Mouse (Mus musculus) CH12.LX (cell line): ENCODE measurements at regions not wholly inside any gene's neighbourhood (a gene's known extent, or its start where the extent isn't known, plus 50 kb on each side); places are given as distances from the start of the nearest gene placed in this dataset.

Experiments
- DNase-seq: peaks from one replicate; pipeline ENCODE4 v3.0.0-alpha.2; 2013; ENCODE audit errors: extremely low read depth
- H3K27ac ChIP-seq: 2 replicates; pipeline ENCODE4 v1.5.1; 2012; ENCODE audit warnings: low read depth, mild to moderate bottlenecking, control low read depth, moderate library complexity; ENCODE audit not compliant: insufficient read depth
- H3K27me3 ChIP-seq: replicated peaks from 2 replicates; pipeline ENCODE3; 2012; ENCODE audit warnings: inconsistent platforms
- H3K36me3 ChIP-seq, 2 experiments: replicated peaks in 1 of 2; 2 replicates each; pipeline versions ENCODE3 to v1.6.1; 2012; ENCODE audit warnings: inconsistent platforms in 1 of 2, low read length in 1 of 2, mild to moderate bottlenecking in 1 of 2, mixed read lengths in 1 of 2, moderate library complexity in 1 of 2; ENCODE audit not compliant: control insufficient read depth in 1 of 2, insufficient read depth in 1 of 2
- H3K4me1 ChIP-seq, 2 experiments: 2 replicates each; pipeline ENCODE4 v1.6.1; 2012; ENCODE audit warnings: inconsistent platforms in 1 of 2, moderate library complexity in 1 of 2; ENCODE audit not compliant: insufficient read depth in 2 of 2, control insufficient read depth in 1 of 2
- H3K4me2 ChIP-seq: 2 replicates; pipeline ENCODE4 v1.6.1; 2012; ENCODE audit warnings: low read depth, mild to moderate bottlenecking, control low read depth; ENCODE audit not compliant: poor library complexity, insufficient read depth, severe bottlenecking
- H3K4me3 ChIP-seq, 3 experiments: fragments of 150-350 bp in 1 of 3; sonication (generic) in 1 of 3; replicated peaks in 1 of 3; 2 replicates each; pipeline versions ENCODE3 to v1.5.1; 2011 to 2012; ENCODE audit warnings: low read depth in 2 of 3, low read length in 2 of 3, mild to moderate bottlenecking in 2 of 3, moderate library complexity in 2 of 3, control low read depth in 1 of 3, improper control_type of control experiment in 1 of 3, inconsistent platforms in 1 of 3, mixed read lengths in 1 of 3; ENCODE audit not compliant: poor library complexity in 1 of 3
- H3K79me2 ChIP-seq: replicated peaks from 2 replicates; pipeline ENCODE4 v1.6.1; 2012; ENCODE audit warnings: mild to moderate bottlenecking, moderate library complexity; ENCODE audit not compliant: control insufficient read depth, poor library complexity, insufficient read depth, severe bottlenecking; ENCODE audit errors: extremely low read depth
- H3K9ac ChIP-seq: 2 replicates; pipeline ENCODE4 v1.6.1; 2012; ENCODE audit warnings: low read depth, mild to moderate bottlenecking, control low read depth, moderate library complexity; ENCODE audit not compliant: insufficient read depth
- H3K9me3 ChIP-seq: replicated peaks from 2 replicates; pipeline ENCODE3; 2012; ENCODE audit warnings: low read length, inconsistent platforms, mixed read lengths
- E2F4 ChIP-seq: IDR thresholded peaks from 2 replicates; pipeline ENCODE4 v1.6.1; 2011; ENCODE audit warnings: low read depth, low read length, improper control_type of control experiment; ENCODE audit not compliant: insufficient replicate concordance
- EP300 ChIP-seq: IDR thresholded peaks from 2 replicates; pipeline ENCODE4 v1.6.1; 2011; ENCODE audit warnings: low read length, improper control_type of control experiment
- JUND ChIP-seq: conservative IDR thresholded peaks from 2 replicates; pipeline ENCODE4 v1.6.1; 2011; ENCODE audit warnings: low read depth, low read length, improper control_type of control experiment
- KAT2A ChIP-seq: IDR thresholded peaks from 2 replicates; pipeline ENCODE4 v1.6.1; 2012; ENCODE audit warnings: low read length, improper control_type of control experiment, inconsistent platforms; ENCODE audit not compliant: insufficient replicate concordance
- MYC ChIP-seq: IDR thresholded peaks from 2 replicates; pipeline ENCODE4 v1.6.1; 2011; ENCODE audit warnings: low read depth, mild to moderate bottlenecking, improper control_type of control experiment, low read length
- NRF1 ChIP-seq: IDR thresholded peaks from 2 replicates; pipeline ENCODE4 v1.6.1; 2014; ENCODE audit warnings: low read depth, mild to moderate bottlenecking, inconsistent platforms, low read length, improper control_type of control experiment, moderate library complexity
- TBP ChIP-seq: conservative IDR thresholded peaks from 2 replicates; pipeline ENCODE4 v1.6.1; 2011; ENCODE audit warnings: low read depth, low read length, improper control_type of control experiment
- ZC3H11A ChIP-seq: IDR thresholded peaks from 2 replicates; pipeline ENCODE4 v1.6.1; 2012; ENCODE audit warnings: low read depth, mild to moderate bottlenecking, inconsistent platforms, low read length, improper control_type of control experiment
- ZNF384 ChIP-seq: IDR thresholded peaks from 2 replicates; pipeline ENCODE4 v1.6.1; 2012; ENCODE audit warnings: low read depth, low read length, improper control_type of control experiment, inconsistent platforms
- dilution Hi-C: fragments of 300-500 bp; cut with MboI; formaldehyde crosslinking; loops from 2 replicates; pipeline ENCODE4 v1.14.3; 2020; ENCODE audit warnings: low sequenced_read_pairs; ENCODE audit not compliant: extremely low pct_unique_long_range_greater_than_20kb, extremely low pct_ligation_motif_present
- in situ Hi-C: fragments of 300-500 bp; cut with MboI; formaldehyde crosslinking; loops from 3 replicates; pipeline ENCODE4 v1.14.3; 2019; ENCODE audit warnings: low sequenced_read_pairs, low pct_ligation_motif_present, low pct_unique_long_range_greater_than_20kb, mixed read lengths

DNA sequence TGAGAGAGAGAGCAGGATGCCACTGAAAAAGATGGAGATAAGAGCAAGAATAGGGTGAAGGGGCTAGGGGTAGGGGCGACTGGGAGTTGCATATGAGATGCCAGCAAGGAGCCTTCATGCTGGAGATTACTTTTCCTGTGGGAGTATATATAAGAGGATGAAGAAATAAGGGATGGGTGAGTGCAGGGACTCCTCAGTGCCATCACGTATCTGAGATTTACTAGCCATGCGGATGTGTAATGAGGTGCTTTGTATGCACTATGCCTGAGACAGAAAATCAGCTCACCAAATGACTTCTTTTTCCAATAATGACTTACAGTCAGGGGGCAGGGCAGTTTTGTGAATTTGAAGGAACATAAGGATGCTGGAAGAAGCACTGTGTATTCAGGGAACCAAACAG, 302.7 kb upstream of the Nova1 start:
- H3K27me3 ChIP-seq: no peaks in the 10 kb centered on the region
- TF ChIP-seq EP300 (no peak), TBP (no peak), KAT2A (no peak)
- no peaks in the 10 kb centered on the region for H3K4me1 ChIP-seq
- H3K4me3 ChIP-seq: no peak overlapping the region
- no peak for DNase-seq
- no peaks in the 10 kb centered on the region for H3K9me3 ChIP-seq
- no peaks in the 10 kb centered on the region for H3K36me3 ChIP-seq
- in situ Hi-C loops (no loop called here), dilution Hi-C loops (no loop called here)
- no peak overlapping the region for H3K9ac ChIP-seq
- no peaks in the 10 kb centered on the region for H3K79me2 ChIP-seq
- H3K27ac ChIP-seq: no peak overlapping the region
- no peak overlapping the region for H3K4me2 ChIP-seq

DNA sequence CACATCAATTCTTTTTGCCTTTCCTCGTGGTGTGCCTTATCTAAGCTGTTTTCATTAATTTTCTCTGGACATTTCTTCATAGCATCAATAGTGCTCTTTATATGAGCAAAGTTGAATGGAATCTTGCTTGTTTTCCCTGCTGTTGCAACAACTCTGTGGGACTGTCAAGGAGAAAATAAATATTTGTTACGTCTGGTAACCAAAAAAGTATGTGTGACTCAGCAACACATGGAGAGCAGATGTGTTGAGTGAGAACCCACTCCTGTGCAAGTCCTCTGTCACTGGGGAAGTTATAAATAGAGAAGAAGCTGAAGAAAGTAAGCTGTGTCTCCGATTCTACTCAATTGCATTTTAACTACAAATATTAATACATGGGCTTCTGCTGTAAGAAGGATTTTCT, 298.8 kb upstream of the Nova1 start:
- no peak for DNase-seq
- Histone ChIP-seq H3K36me3 (no peaks in the 10 kb centered on the region), H3K9ac (no peak overlapping the region), H3K79me2 (no peaks in the 10 kb centered on the region), H3K27ac (no peak overlapping the region), H3K9me3 (no peaks in the 10 kb centered on the region), H3K4me1 (no peaks in the 10 kb centered on the region), H3K27me3 (no peaks in the 10 kb centered on the region), H3K4me3 (no peak overlapping the region), H3K4me2 (no peak overlapping the region)
- dilution Hi-C loops: no loop called here
- TF ChIP-seq ZC3H11A: no peak
- no peak for TF ChIP-seq NRF1
- no peak for TF ChIP-seq ZNF384
- no peak for TF ChIP-seq E2F4
- in situ Hi-C loops: no loop called here

GRCm38 (mm10) chr12:47089234-47089633, 270.5 kb upstream of the Nova1 start:
- Histone ChIP-seq H3K36me3 (no peaks in the 10 kb centered on the region), H3K4me1 (no peaks in the 10 kb centered on the region), H3K4me3 (no peak overlapping the region), H3K9me3 (no peaks in the 10 kb centered on the region), H3K27me3 (no peaks in the 10 kb centered on the region), H3K4me2 (no peak overlapping the region), H3K27ac (no peak overlapping the region), H3K79me2 (no peaks in the 10 kb centered on the region), H3K9ac (no peak overlapping the region)
- in situ Hi-C loops (no loop called here), dilution Hi-C loops (no loop called here)
- DNase-seq: no peak
- TF ChIP-seq JUND (no peak), EP300 (no peak), ZNF384 (no peak), MYC (no peak)
